Mouse (Mus musculus) embryonic facial prominence, embryonic 15.5 days (tissue): ENCODE results near the gene Meaf6. TPM values are rescaled to one million over a fixed set of nuclear protein-coding genes. Genes with fewer than 3 reads are reported as not detected.

Experiments used
- ATAC-seq: fragments of 200-750 bp; cut with Nextera tagmentation; 2 replicates; pipeline ENCODE4 v1.8.0; 2017; ENCODE audit warnings: low read depth, moderate TSS enrichment; ENCODE audit not compliant: insufficient number of reproducible peaks, low FRiP score, low TSS enrichment
- H3K27ac ChIP-seq: fragments of 300-500 bp; sonication (generic); replicated peaks from 2 replicates; pipeline ENCODE4 v1.5.1; 2015; ENCODE audit warnings: mild to moderate bottlenecking, inconsistent platforms
- H3K27me3 ChIP-seq: fragments of 300-500 bp; sonication (generic); 2 replicates; pipeline ENCODE4 v1.6.1; 2015; ENCODE audit warnings: inconsistent platforms
- H3K36me3 ChIP-seq: fragments of 300-500 bp; sonication (generic); 2 replicates; pipeline ENCODE4 v1.6.1; 2015; ENCODE audit warnings: mild to moderate bottlenecking, inconsistent platforms
- H3K4me1 ChIP-seq: fragments of 300-500 bp; sonication (generic); 2 replicates; pipeline ENCODE4 v1.6.1; 2015; ENCODE audit warnings: inconsistent platforms
- H3K4me2 ChIP-seq: fragments of 300-500 bp; sonication (generic); replicated peaks from 2 replicates; pipeline ENCODE4 v1.6.1; 2015; ENCODE audit warnings: mild to moderate bottlenecking, inconsistent platforms
- H3K4me3 ChIP-seq: fragments of 300-500 bp; sonication (generic); replicated peaks from 2 replicates; pipeline ENCODE4 v1.5.1; 2015; ENCODE audit warnings: mild to moderate bottlenecking, inconsistent platforms
- H3K9ac ChIP-seq: fragments of 300-500 bp; sonication (generic); 2 replicates; pipeline ENCODE4 v1.6.1; 2015; ENCODE audit warnings: inconsistent platforms
- H3K9me3 ChIP-seq: fragments of 300-500 bp; sonication (generic); replicated peaks from 2 replicates; pipeline ENCODE4 v1.6.1; 2016; ENCODE audit warnings: inconsistent platforms
- WGBS: fragments of 180-500 bp; shearing (Covaris S2); methylation state at CpG from one replicate; pipeline ENCODE4 v1.1.7; 2015; 5-methylcytosine and 5-hydroxymethylcytosine counted together
- polyA plus RNA-seq: library from polyadenylated mRNA; unstranded; fragments of >200 nt; fragmentation: Nextera tagmentation; extraction: Ambion mirVana; gene quantifications from 2 replicates; pipeline ENCODE4 v1.2.1, GENCODE M21; 2015

Gene Meaf6
- polyA plus RNA-seq, 1 experiment from 2014 or later = 59.1 TPM

- H3K36me3 ChIP-seq = peaks cover 11% of the 10 kb centered on the region
- H3K4me1 ChIP-seq = peaks cover 29% of the 10 kb centered on the region
- 61% methylated on average over 9 of the region's 9 CpGs for WGBS
- H3K9ac ChIP-seq = no peak overlapping the region
- no peak overlapping the region for H3K4me3 ChIP-seq
- H3K27ac ChIP-seq = peak overlapping the region; percentile 65
- no peaks in the 10 kb centered on the region for H3K9me3 ChIP-seq
- no peaks in the 10 kb centered on the region for H3K27me3 ChIP-seq
- no peak overlapping the region for H3K4me2 ChIP-seq
- no peak for ATAC-seq
Observed at GRCm38 (mm10) chr4:125116090-125116861, 31.3 kb downstream of the Meaf6 start.

GRCm38 (mm10) chr4:125116929-125117328 lies 32.0 kb downstream of the Meaf6 start:
- H3K36me3 ChIP-seq = peaks cover 11% of the 10 kb centered on the region; the same call in 1 of the 2 replicates
- 67% methylated on average over 13 of the region's 13 CpGs for WGBS
- H3K4me3 ChIP-seq = no peak overlapping the region

GRCm38 (mm10) chr4:125117902-125118320 lies 33.0 kb downstream of the Meaf6 start:
- Histone ChIP-seq H3K36me3 (peaks cover 11% of the 10 kb centered on the region; the same call in 1 of the 2 replicates), H3K27me3 (no peaks in the 10 kb centered on the region), H3K4me1 (peaks cover 37% of the 10 kb centered on the region), H3K9me3 (no peaks in the 10 kb centered on the region), H3K4me3 (no peak overlapping the region), H3K4me2 (no peak overlapping the region), H3K9ac (no peak overlapping the region), H3K27ac (no peak overlapping the region)
- ATAC-seq = no peak
- 75% methylated on average over 7 of the region's 7 CpGs for WGBS

More at GRCm38 (mm10) chr4:125116929-125117328, 32.0 kb downstream of the Meaf6 start:
- Histone ChIP-seq H3K4me1 (peaks cover 29% of the 10 kb centered on the region), H3K27ac (peak overlapping the region; percentile 65), H3K9me3 (no peaks in the 10 kb centered on the region), H3K27me3 (no peaks in the 10 kb centered on the region), H3K4me2 (no peak overlapping the region), H3K9ac (no peak overlapping the region)
- ATAC-seq = no peak

- Histone ChIP-seq H3K4me3 (no peak overlapping the region), H3K9ac (no peak overlapping the region), H3K27me3 (no peaks in the 10 kb centered on the region), H3K4me2 (no peak overlapping the region), H3K9me3 (no peaks in the 10 kb centered on the region), H3K4me1 (peaks cover 47% of the 10 kb centered on the region), H3K27ac (no peak overlapping the region), H3K36me3 (peaks cover 11% of the 10 kb centered on the region; the same call in 1 of the 2 replicates)
- WGBS = 33% methylated on average over 10 of the region's 10 CpGs
- no peak for ATAC-seq
Observed at GRCm38 (mm10) chr4:125119070-125119469, 34.1 kb downstream of the Meaf6 start.

- Histone ChIP-seq H3K9me3 (no peaks in the 10 kb centered on the region), H3K27ac (no peak overlapping the region), H3K27me3 (no peaks in the 10 kb centered on the region), H3K4me3 (no peak overlapping the region), H3K36me3 (peaks cover 11% of the 10 kb centered on the region; the same call in 1 of the 2 replicates), H3K4me2 (no peak overlapping the region), H3K4me1 (peaks cover 48% of the 10 kb centered on the region), H3K9ac (no peak overlapping the region)
- no peak for ATAC-seq
- 88% methylated on average over 11 of the region's 11 CpGs for WGBS
Observed at GRCm38 (mm10) chr4:125119721-125120120, 34.8 kb downstream of the Meaf6 start.

DNA sequence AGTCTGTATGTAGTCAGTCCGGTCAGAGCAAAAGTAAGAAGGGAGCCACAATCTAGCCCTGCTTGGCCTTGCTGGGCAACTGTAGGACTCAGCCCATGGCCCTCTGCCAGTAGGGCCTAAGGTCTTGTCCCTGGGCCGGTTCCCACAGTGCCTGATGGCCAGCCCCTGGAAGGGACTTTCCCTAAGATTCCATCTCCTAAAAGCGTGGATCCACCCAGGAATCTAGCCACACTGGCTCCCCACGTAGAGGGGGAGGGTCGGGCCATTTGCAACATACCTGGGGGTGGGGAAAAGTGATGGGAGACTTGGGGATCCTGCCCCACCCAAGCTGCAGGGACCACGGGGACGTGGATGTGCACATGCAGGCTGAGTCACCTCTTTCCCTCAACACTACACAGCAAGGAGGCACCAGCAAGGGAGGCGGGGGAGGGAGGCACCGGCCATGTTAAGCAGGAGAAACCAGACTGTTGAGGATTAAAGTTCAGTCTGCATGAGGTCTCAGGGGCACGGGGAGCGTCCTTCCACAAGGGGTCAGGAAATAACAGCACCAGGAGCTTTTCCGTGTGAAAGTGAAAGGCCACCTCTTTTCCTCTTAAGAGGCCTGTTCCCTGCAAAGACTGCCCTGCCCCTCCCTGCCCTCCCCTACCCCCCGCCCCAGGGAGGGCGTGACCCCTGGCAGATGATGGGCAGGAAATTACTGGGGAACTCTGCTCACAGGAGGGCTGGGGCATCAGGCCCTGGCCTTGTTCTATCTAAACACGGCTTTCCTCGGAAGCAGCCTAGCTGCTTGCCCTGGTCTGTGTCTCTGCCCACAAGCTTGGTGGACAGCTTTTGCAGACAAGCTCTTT lies 37.7 kb downstream of the Meaf6 start:
- H3K4me2 ChIP-seq = 0 out of 2 replicates have a peak overlapping the region, but pooled peaks have one; percentile 2
- H3K36me3 ChIP-seq = peaks cover 11% of the 10 kb centered on the region; the same call in 1 of the 2 replicates
- H3K4me3 ChIP-seq = no peak overlapping the region
- peak overlapping the region; percentile 65 for H3K27ac ChIP-seq
- no peak for ATAC-seq
- H3K9me3 ChIP-seq = no peaks in the 10 kb centered on the region
- no peak overlapping the region for H3K9ac ChIP-seq
- no peaks in the 10 kb centered on the region for H3K27me3 ChIP-seq
- WGBS = 18% methylated on average over 16 of the region's 16 CpGs
- H3K4me1 ChIP-seq = peaks cover 49% of the 10 kb centered on the region

GRCm38 (mm10) chr4:125123279-125123671 lies 38.3 kb downstream of the Meaf6 start:
- Histone ChIP-seq H3K36me3 (peaks cover 11% of the 10 kb centered on the region; the same call in 1 of the 2 replicates), H3K4me2 (no peak overlapping the region), H3K27me3 (no peaks in the 10 kb centered on the region), H3K4me3 (no peak overlapping the region), H3K9ac (no peak overlapping the region), H3K4me1 (peaks cover 49% of the 10 kb centered on the region), H3K27ac (peak overlapping the region; percentile 65), H3K9me3 (no peaks in the 10 kb centered on the region)
- no peak for ATAC-seq
- WGBS = 61% methylated on average over 7 of the region's 7 CpGs

- ATAC-seq = no peak
- peak overlapping the region; percentile 56 for H3K27ac ChIP-seq
- no peak overlapping the region for H3K9ac ChIP-seq
- no peaks in the 10 kb centered on the region for H3K9me3 ChIP-seq
- WGBS = 35% methylated on average over 7 of the region's 7 CpGs
- no peak overlapping the region for H3K4me3 ChIP-seq
- H3K4me1 ChIP-seq = peaks cover 49% of the 10 kb centered on the region
- peaks cover 11% of the 10 kb centered on the region; the same call in 1 of the 2 replicates for H3K36me3 ChIP-seq
- H3K27me3 ChIP-seq = 0 out of 2 replicates have a peak, but pooled peaks cover 2% of the 10 kb centered on the region
- peak overlapping the region; percentile 27; the same call in 1 of the 2 replicates for H3K4me2 ChIP-seq
Observed at GRCm38 (mm10) chr4:125124424-125125209, 39.7 kb downstream of the Meaf6 start.

DNA sequence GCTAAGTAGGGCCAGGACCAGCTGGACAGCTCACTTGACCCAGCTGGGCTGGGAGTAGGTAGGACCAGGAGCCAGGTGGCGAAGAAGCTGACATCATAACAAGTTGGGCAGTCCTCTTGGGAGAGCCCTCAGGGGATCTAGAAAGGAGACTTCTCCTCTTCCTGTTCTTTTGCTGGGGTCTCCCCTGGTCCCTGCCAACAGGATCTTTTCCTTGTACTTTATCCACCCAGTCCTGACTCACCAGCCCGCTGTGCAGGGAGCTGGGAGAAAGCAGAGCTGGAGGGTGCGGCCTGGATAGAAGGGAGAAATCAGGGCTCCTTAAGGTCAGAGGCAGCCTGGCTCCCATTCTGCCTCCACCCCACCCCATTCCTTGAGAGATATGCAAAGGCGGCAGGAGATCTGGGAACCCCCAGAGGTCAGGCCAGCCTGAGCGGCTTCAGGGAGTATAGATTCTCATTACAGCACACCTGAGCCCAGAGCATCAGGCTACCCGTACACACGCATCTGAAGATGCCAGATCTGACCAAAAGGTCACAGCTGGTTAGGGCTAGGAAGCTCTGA lies 40.5 kb downstream of the Meaf6 start:
- Histone ChIP-seq H3K9me3 (no peaks in the 10 kb centered on the region), H3K4me2 (peak overlapping the region; percentile 27; the same call in 1 of the 2 replicates), H3K9ac (no peak overlapping the region), H3K27me3 (0 out of 2 replicates have a peak, but pooled peaks cover 2% of the 10 kb centered on the region), H3K4me3 (no peak overlapping the region), H3K27ac (no peak overlapping the region; the same call in 1 of the 2 replicates), H3K36me3 (peaks cover 7% of the 10 kb centered on the region; the same call in 1 of the 2 replicates), H3K4me1 (peaks cover 49% of the 10 kb centered on the region)
- 69% methylated on average over 7 of the region's 7 CpGs for WGBS
- ATAC-seq = no peak

GRCm38 (mm10) chr4:125126186-125126585 lies 41.3 kb downstream of the Meaf6 start:
- peaks cover 49% of the 10 kb centered on the region for H3K4me1 ChIP-seq
- 0 out of 2 replicates have a peak, but pooled peaks cover under 1% of the 10 kb centered on the region for H3K36me3 ChIP-seq
- no peak overlapping the region for H3K27ac ChIP-seq
- H3K4me3 ChIP-seq = peak overlapping the region; percentile 73; the same call in 1 of the 2 replicates
- peak overlapping the region; percentile 99 for H3K4me2 ChIP-seq
- WGBS = 84% methylated on average over 3 of the region's 3 CpGs
- H3K9ac ChIP-seq = no peak overlapping the region
- ATAC-seq = no peak
- 0 out of 2 replicates have a peak, but pooled peaks cover 2% of the 10 kb centered on the region for H3K27me3 ChIP-seq
- H3K9me3 ChIP-seq = no peaks in the 10 kb centered on the region
